Mouse (Mus musculus) right cerebral cortex, adult 18-20 months (tissue): Measurements from ENCODE around the gene Tcf20.
A peak's percentile ranks its signal among the peaks of the same experiment; 100 is the strongest.

Source experiments
- DNase-seq: peaks from one replicate; pipeline ENCODE4 v3.0.0; 2022; ENCODE audit warnings: mixed read lengths

Gene Tcf20

DNA sequence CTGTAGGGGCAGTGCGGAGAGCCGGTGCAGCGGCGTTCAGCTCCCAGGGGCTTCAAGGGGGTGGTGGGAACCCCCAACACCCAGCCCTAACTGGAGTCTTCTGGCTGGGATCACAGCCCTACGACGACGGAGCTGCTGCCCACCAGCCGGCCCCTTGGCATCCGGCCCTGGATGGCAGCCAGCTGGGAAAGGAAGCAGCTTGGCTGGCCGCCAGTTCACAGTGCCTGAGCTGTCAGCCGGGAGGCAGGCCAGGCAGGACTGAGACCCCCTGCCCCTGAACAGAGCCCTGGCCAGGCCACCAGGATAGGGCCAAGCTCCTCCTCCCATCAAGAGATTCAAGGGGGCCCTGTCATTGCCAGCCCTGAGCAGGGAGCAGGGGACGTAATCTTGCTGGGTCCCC lies 65.6 kb downstream of the Tcf20 start:
- peak; percentile 80 for DNase-seq

DNA sequence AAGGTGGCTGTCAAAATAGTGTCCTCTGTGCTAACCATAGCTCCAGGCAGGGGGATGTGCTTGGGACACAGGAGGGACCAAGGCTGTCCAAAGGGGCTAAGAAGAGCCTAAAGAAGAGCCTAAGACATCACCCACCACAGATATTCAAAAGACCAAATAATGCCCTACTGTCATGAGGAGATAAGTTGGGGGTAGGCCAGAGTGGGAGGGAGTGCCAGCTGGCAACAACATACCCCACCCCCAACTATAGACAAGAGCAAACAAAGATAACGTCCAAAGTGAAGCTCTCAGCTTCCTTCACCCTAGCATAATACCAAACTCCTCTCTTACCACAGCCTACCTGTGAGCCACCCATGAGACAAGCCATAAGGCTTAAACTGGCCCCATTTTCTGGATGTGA lies 66.1 kb downstream of the Tcf20 start:
- no peak for DNase-seq

DNA sequence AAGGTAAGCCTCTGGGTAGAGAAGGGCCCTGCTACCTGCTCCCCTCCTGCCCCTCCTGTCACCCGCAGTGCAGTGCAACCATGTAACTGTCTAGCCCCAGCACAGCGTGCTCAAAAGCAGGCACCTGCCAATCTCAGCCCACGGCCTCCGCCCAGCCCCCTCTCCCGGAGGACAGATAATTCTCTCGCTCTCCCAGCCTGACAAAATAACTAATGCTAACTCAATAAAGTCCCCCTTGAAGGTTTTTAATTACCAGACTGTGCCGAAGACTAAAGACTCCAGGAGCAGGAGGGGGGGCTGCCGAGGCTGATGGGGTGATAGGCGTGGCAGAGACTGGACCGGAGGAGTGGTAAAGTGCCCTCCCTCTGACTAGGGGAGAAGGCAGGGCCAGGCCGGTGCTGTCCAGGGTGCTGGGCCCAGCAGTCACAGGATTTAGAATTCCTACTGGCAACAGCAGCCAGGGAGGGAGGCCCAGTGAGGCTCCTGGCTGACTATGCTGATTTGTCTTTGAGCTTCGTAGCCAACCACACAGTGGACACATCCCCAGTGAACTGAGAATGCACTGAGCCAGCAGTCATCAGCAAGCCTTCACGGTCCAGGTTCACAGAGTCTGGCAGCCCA lies 66.7 kb downstream of the Tcf20 start:
- no peak for DNase-seq

DNA sequence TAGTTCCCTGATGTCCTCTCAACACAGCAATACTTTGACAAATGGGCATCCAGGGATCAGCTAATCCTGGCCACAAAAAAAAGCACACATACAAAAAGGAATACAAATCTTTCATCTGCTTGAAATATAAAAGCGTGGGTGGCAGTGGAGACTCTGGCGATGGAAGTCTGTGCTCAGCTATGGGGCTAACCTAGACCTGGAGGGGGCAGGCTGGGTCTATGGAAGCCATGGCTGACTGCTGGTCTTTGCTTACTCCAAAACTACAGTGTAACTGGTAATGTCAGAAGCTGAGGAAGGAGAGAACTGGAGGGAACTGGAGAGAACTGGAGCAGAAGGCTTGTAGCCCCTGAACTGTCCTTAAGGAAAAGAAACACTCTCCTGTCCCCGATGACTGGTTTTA lies 69.7 kb downstream of the Tcf20 start:
- no peak for DNase-seq

DNA sequence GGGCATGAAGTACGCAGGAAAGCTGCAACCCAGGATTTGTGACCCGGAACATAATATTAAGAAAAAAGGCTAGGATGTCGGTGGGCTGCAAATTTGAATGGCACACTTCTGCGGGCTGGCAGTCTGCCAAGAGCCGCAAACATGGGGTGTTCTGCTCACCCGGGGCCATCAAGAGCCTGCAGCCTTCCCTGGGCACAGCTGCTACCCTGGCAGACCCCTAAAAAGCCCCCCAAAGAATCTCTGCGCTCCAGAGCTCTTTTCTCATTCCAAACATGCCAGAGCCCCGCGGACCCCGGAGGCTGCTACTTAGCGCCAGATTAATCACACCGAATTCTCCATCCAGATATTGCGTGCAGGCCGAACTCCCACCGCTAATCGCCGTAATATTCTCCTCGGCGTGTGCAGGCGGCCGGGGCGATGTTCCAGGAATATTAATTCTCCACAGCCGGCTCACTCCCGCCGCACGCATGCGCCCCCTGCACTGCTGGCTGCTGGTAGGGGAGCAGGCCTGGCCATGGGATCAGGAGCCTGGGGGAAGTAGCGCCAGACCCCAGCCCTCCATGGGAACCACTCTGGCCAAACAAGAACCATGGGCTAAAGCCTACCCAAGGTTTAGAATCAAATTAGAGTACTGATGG lies 70.3 kb downstream of the Tcf20 start:
- peak; percentile 81 for DNase-seq

DNA sequence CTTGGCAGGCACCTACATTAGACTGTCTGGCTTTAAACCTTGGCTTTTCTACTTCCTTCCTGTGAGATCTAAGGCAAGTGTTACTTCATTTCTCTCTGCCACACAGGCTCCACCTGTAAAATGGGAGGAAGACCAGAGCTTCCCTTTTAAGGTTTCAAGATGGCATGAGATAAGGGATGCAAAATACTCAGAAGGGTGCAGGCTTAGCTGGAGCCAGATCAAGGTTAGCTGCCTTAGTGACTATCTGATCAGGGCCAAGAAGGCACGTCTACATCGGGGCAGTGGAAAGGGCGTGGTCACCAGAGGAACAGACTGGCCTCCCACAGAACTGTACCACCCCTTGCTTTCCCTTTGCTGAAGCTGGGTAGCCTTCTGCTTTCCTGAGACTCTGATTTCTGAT lies 73.2 kb downstream of the Tcf20 start:
- DNase-seq: no peak

DNA sequence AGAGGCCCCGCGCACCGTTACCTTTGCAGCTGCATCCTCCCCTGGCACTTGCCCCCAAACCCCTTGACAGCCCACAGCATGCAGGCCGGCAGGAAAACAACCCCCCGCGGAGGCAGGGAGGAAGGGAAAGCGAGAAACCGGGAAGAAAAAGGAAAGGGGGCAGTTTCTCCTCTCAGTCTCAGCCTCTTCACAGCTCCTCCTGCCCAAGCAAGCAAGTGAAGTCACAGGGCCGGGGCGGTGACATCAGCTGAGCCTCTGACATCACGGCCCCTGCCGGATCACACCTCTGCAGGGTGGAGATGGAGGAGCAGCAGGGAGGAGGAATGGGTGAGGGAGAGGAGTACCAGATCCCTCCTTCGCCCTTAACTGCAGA lies 75.7 kb downstream of the Tcf20 start:
- DNase-seq: no peak

DNA sequence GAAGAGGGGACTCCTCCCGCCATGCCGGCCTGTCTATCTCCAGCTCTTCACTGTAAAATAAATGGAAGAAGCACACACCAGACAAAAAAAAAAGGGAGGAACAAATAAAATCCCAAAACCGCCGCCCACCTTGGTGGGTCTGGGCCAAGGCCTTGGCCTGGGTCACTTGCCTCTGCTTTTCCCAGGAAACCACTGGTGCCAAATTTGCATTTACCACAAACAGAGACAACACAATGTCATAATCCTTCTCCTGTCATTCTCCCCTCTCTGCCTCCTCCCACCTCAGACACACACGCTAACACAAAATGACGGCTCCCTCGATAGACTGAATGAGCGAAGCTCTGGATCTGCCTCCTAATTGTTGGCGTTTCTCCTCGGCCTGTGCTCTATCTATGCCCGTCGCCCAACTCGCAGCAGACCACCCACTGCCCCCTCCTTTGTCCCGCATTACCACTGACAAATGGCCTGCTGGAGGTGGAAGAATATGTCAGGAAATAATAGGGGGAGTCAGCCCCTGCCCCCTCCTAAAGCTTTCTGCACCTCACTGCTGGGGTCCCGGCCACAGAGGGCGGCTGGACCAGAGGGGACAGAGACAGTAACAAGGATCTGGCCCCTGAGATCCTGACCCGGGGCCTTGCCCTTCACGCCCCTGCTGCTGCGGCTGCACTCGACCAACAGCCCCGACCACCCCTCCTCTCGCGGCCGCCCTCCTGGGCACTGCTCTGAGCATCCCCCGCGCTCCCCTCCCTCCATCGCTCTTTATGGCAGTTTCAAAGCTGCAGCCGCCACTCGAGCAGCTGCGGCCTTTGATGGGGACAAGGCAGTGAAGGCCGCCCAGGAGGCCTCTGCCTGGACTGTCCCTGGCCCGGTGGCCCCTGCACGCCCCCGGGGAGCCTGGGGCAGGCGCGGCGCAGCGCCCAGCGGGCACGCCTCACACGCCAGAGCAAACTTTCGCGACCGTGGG lies 76.4 kb downstream of the Tcf20 start:
- no peak for DNase-seq

DNA sequence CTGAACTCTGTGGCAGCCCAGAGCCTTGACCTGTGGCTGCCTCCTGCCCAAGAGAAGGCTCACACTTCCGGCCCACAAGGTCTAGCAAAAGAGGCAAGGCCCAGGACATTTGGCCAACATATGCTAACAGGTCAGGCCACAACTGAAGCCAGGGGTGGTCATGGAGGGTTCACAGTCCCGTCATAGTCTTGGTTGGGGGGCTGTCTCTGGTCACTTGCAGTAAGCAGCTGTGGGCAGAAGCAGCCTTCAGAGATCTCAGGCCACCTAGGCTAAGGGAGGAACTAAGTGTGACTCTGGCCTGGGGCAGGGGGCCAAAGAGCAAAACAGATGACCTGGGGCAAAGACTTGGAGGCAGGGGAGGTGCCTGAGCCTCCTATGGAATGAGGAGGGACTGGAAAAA lies 77.1 kb downstream of the Tcf20 start:
- DNase-seq: no peak

DNA sequence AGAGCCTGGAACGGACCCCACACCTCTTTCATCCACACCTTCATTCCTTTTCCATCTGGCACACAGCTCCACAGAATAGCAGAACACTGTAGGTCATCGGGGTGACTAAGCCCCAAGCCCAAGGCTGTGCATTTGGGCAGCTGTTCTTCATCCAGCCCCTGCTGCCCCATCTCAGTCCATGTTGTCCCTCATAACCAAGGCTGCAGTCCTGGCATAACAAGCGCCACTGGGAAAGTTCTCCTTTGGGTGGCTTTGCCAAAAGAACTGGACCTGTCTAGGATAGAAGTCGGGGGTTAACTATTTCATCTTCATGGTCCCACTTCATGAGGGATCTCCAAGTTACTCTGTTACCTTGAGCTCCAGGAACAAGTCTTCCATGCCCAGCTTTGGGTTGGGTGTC lies 77.9 kb downstream of the Tcf20 start:
- no peak for DNase-seq

DNA sequence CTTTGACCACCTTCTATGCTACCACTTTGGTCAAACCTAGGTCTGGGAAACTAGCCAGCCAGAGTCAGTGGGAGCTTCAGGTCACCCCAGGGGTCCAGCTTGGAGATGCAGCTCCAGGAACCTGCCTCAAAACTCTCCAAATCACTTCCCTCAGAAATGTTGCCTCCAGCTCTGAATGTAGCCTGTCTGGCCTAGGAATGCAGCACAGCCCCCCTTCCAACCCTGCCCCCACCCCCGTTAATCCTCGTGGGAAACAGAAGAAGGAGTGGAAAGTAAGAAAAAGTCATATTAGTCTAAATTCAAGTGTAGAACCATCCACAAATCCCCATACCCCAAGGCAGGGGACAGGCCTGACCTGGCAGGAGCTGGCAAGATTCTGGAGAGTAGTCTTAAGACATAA lies 79.2 kb downstream of the Tcf20 start:
- DNase-seq: no peak

DNA sequence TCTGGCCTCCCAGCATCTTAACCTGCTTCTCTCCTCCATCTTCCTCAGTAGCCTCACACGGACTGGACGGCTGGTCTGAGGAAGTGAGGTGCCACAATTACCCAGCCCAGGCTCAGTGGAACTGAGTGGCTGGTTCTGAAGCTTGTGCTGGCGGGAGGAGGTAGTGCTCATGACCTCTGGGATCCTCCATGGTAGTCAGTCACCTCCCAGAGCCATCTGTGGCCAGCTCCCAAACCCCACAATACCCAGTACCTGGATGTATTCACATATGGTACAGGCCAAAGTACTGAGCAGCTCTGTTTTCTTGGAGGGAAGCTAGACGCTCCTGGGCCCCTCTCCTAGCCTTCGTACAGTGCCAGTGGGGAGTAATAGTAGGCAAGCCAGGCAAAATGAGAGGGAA lies 80.4 kb downstream of the Tcf20 start:
- DNase-seq: no peak

DNA sequence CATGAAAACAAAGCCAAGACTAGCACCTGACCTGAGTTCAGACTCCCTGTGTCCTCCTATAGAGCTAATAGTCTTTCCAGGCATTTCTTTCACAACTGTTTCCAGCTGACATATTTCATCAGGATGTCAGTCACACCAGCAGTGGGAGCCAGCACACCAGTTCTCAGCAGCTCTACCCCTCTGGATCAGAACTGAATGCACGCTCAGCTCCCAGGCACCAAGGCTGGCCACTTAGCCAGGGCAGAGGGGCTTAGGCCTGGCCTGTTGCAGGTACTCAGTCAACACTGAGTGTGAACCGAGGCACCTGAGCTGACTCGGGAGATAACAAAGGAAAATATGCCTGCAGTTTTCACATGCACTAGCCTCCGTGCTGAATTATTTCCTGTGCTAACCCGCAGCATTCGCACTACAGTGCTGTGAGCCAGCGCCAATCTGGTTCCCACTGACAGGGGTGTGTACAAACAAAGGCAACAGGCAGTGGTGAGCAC lies 81.1 kb downstream of the Tcf20 start:
- no peak for DNase-seq

DNA sequence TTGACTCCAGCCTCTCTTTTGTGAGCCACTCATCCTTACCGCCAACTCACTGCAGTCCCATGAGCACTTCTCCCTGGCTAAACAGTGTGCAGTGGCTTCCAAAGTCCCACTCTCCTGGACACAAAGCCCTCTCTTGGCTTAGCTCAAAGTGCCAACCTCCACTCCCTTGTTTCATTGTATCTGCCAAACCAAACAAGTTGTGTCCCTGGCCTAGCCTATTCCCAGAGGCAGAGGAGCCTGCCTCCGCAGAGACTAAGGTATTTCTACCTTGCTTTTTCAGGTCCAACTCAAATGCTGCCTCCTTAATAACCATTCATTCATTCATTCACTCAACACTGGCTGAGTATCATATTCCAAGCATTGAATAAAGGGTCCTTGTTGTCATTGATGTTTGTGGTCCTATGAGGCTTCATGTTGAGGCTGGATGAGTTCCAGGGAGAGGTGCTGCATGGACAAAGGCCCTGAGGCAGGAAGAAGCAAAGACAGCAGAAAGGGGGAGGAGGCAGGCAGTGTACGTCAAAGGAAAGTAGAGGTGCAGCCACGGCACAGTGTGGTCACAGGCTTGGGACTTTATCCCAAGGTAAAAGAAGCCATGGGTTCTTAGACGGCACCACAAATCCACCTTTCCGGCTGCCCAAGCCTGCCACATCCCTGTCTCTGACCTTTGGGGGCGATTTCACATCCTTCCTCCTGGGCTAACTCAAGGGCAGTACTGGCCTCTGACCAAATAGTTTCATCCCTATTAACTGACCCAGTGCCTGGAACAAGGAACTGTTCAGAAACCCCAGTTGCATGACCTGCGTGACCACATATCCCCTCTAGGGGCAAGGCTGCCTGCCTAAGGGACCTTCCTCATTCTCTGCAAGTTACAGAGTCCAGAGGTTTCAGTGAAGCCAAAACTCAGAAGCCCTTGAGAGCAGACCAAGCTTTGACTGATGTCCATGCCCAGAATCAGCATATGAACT lies 82.0 kb downstream of the Tcf20 start:
- DNase-seq: no peak

DNA sequence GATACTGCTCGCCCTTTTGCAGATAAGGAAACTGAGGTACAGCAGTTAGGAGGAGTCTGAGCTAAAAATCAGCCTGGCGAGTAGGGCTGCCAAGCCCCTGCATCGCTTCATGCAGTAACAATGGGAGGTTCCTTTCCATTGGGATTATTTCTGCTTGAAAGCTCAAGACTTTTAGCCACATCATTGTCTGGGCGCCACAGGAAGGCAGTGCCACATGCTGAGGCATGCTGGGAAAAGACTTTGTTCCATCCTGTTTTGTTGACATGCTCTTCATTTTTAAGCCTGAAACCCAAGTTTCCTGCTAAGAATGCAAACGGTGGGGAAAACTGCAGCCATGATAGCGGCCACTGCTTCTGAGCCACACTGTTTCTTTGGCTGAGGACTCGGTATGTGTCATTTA lies 83.1 kb downstream of the Tcf20 start:
- no peak for DNase-seq

DNA sequence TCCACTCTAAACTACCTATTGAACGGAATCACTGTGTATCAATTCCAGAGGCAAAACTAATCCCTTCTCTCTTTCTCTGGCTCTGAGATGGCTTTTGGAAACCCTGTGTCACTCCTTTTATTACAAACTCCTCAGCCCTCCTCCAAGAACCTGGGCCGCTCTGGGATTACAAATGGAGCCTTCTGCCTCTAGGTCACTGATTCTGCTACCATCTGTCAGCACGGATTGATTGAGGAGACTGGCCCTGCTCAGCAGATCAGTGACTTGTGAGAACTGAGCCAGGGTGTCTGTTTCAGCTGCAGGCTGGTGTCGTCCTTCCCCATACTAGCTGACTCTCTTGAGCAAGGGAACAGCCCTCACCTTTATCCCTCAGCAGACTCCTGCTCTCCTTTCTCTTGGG lies 85.2 kb downstream of the Tcf20 start:
- DNase-seq: no peak

DNA sequence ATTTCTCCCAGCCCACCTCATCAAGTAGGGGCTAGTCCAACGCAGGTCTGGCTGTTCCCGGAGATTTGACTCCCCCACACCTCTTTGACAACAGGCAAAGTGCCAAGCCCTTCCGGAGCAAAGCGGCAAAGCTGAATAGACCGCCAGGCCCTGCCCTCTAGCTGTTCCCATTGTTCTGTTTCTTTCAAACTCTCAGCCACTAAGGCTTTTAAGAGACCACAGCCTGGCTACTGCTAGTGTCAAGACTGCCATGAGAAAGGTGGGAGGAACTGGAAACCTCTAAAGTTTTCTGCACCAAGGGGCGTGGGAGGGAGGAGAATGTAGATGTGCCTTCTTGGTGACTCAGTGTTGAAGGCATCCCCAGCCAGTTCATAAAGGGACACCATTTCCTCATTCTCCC lies 86.4 kb downstream of the Tcf20 start:
- no peak for DNase-seq

DNA sequence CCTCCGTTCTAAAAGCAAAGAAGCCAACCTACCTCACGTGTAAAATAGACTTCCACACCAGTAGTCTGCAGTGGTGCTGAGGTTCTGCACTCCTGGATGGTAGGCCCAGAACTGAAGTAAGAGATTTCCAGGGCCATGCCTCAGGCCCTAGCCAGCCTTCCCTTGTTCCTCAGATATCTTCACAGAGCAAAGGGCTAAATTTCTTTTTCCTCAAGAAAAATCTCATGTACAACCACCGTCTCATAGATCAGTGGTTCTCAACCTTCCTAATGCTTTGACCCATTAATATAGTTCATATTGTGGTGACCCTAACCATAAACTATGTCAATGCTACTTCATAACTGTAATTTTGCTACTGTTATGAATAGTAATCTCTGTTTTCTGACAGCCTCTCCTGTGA lies 87.3 kb downstream of the Tcf20 start:
- no peak for DNase-seq

DNA sequence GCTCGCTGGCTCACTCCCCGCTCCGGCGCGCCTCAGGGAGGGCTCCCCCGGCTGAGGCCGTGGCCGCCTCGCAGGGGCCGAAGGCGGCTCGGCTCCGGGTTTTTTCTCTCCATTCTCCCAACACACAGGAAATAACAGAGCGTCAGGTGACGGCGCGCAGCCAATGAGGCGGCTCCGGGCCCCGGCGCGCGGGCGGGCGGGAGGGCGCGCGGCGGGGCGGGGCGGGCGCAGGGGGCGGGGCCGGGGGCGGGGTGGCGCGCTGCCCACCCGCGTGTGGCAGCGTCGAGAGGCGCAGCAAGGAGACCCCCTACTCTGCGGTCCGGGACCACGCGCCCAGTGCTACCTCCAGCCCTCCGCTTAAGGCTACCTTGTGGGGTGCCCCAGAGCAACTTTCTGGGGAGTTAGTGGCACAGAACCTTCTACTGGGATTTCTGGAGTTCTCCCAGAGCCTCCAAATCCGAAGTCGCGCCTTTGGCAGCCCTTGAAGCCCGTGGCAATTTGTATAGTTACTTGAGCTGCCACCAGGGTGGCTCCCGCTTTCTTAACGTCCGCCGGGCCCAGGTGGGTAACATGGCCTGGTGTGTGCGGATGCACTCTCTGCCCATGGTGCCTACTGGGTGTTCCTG lies 87.9 kb downstream of the Tcf20 start:
- DNase-seq: peak; percentile 86

DNA sequence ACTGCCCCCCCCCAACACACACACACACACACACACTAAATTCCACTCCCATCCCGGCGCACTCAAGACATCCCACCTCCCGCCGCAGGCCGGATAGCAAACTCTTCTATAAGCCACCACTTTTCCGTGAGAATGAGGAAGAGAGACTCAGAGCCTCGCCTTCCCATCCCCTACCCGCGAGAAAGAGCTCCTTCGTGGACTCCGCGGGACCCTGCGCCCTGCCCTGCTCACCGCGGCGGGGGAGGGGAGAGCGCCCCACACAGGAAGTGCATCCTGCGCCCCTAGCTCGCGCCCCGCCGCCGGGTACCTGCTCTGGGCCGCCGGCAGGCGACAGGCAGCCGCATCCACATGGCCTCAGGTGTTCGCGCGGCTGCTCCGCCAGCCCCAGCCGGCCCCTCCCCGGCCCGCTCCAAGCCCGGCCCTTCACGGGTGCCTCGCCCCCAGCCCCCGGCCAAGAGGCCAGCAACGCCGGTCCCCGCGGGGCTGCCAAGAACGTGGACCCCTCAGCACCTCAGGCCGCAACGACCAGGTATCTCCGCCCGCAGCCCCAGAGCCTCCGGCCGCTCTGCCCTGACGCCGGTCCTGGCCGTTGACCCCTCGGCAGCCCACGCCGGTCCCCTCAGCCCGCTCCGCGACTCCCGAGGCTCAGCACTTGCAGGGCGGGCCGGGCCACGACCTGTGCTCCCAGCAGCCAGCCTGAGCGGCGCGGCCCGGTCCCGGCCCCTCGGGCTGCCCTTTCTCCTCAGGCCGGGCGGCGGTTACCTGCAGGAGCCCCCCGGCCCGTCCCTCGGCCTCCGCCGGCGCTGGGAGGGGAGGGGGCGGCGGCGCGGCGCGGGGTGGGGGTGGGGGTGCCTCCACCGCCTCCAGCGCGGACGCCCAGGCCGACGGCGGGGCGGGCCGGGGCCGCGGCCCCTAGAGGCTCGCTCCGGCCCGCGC lies 88.7 kb downstream of the Tcf20 start:
- no peak for DNase-seq

DNA sequence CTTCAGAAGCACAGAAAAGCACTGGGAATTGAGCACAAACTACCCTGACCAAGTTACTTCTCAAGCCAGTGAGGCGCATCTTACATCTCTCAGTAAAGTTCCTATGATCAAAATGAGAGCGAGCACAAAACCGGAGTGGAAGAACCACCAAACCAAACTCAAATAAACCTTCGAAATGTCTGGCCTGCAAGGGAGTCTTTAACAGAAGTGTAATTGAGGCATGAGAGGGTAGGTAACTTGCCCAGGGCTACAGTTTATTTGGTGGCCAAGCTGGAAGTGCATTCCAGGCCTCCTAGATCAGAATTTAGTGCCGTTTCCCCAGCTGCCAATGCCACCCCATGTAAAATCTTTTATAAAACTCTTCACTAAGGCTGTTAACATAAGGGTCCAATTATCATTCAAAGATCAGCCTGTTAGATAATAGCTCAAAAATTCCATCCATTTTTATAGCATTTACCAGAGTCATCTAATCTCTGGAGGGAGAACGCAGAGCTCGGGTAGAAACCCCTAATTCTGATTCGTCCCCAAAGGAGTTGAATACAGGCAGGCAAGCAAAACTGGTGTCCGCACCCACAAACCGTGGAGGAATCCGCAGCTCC lies 89.4 kb downstream of the Tcf20 start:
- DNase-seq: no peak
